Mouse (Mus musculus) ES-E14 (cell line): ENCODE data around the gene Lce1g. TPM values are rescaled to one million over a fixed set of nuclear protein-coding genes. Genes with fewer than 3 reads are reported as not detected.
A peak's percentile ranks its signal among the peaks of the same experiment; 100 is the strongest.

Experiments used
- DNase-seq: peaks from one replicate; pipeline ENCODE4 v3.0.0-alpha.2; 2013; ENCODE audit warnings: low read depth, low spot score
- H3K27ac ChIP-seq: 2 replicates; pipeline ENCODE4 v1.5.1; 2012; ENCODE audit warnings: low read depth, mild to moderate bottlenecking, low read length, moderate library complexity, mixed read lengths; ENCODE audit not compliant: poor library complexity, insufficient read depth, severe bottlenecking
- H3K36me3 ChIP-seq: 2 replicates; pipeline ENCODE4 v1.6.1; 2012; ENCODE audit warnings: mild to moderate bottlenecking, low read length, moderate library complexity, mixed read lengths; ENCODE audit not compliant: control insufficient read depth, poor library complexity, insufficient read depth, severe bottlenecking
- H3K4me1 ChIP-seq, 2 experiments: fragments of 150-350 bp in 1 of 2; sonication (generic) in 1 of 2; 2 replicates each; pipeline ENCODE4 v1.6.1; 2012; ENCODE audit warnings: low read length in 2 of 2, mild to moderate bottlenecking in 1 of 2, mixed read lengths in 1 of 2; ENCODE audit not compliant: control insufficient read depth in 2 of 2, insufficient read depth in 2 of 2, poor library complexity in 1 of 2
- H3K4me3 ChIP-seq, 2 experiments: fragments of 150-350 bp in 1 of 2; sonication (generic) in 1 of 2; 2 replicates each; pipeline ENCODE4 v1.5.1; 2012; ENCODE audit warnings: low read length in 2 of 2, low read depth in 1 of 2, mild to moderate bottlenecking in 1 of 2, mixed read lengths in 1 of 2; ENCODE audit not compliant: insufficient read depth in 1 of 2, poor library complexity in 1 of 2, severe bottlenecking in 1 of 2
- H3K9ac ChIP-seq: 2 replicates; pipeline ENCODE4 v1.6.1; 2012; ENCODE audit warnings: low read depth, mild to moderate bottlenecking, low read length, mixed read lengths; ENCODE audit not compliant: poor library complexity, insufficient read depth, severe bottlenecking
- H3K9me3 ChIP-seq: fragments of 150-350 bp; sonication (generic); 2 replicates; pipeline ENCODE4 v1.6.1; 2012; ENCODE audit warnings: low read depth, mild to moderate bottlenecking, low read length; ENCODE audit not compliant: control insufficient read depth, insufficient read depth
- CHD2 ChIP-seq: IDR thresholded peaks from 2 replicates; pipeline ENCODE4 v1.6.1; 2014; ENCODE audit warnings: mild to moderate bottlenecking, low read depth, low read length, inconsistent platforms
- HCFC1 ChIP-seq: IDR thresholded peaks from 2 replicates; pipeline ENCODE4 v1.6.1; 2012; ENCODE audit warnings: low read length, inconsistent platforms, borderline replicate concordance; ENCODE audit not compliant: insufficient read depth
- MAFK ChIP-seq: IDR thresholded peaks from 2 replicates; pipeline ENCODE4 v1.6.1; 2014; ENCODE audit warnings: mild to moderate bottlenecking, low read depth, low read length, inconsistent platforms; ENCODE audit not compliant: insufficient read depth
- ZC3H11A ChIP-seq: IDR thresholded peaks from 2 replicates; pipeline ENCODE4 v1.6.1; 2012; ENCODE audit warnings: low read depth, mild to moderate bottlenecking, inconsistent platforms, low read length, borderline replicate concordance
- ZNF384 ChIP-seq: IDR thresholded peaks from 2 replicates; pipeline ENCODE4 v1.6.1; 2012; ENCODE audit warnings: low read depth, low read length, inconsistent platforms
- in situ Hi-C, 2 experiments: fragments of 600-800 bp; cut with MboI; formaldehyde crosslinking; loops; one replicate each; pipeline ENCODE4 v1.15.1; 2025; ENCODE audit warnings: low sequenced_read_pairs in 2 of 2, inconsistent platforms in 1 of 2; ENCODE audit not compliant: unreplicated experiment in 2 of 2
- total RNA-seq: library from RNA; depleted of rRNA; stranded (reverse); fragments of 300-350 nt; gene quantifications from 2 replicates; pipeline ENCODE4 v1.2.3, GENCODE M21; 2012

Lce1g gene
- total RNA-seq, 1 experiment, result not detected

- H3K9ac ChIP-seq, result no peak overlapping the region
- no peak overlapping the region for H3K4me3 ChIP-seq
- no peaks in the 10 kb centered on the region for H3K9me3 ChIP-seq
- DNase-seq, result peak; percentile 16
- TF ChIP-seq MAFK (no peak), CHD2 (no peak), ZC3H11A (no peak), ZNF384 (no peak), HCFC1 (no peak)
- H3K4me1 ChIP-seq, result no peaks in the 10 kb centered on the region
- in situ Hi-C loops, result no loop called here
- H3K36me3 ChIP-seq, result no peaks in the 10 kb centered on the region
- H3K27ac ChIP-seq, result no peak overlapping the region
Measured at GRCm38 (mm10) chr3:92753197-92753596, 1.1 kb upstream of the Lce1g start.

GRCm38 (mm10) chr3:92738996-92739395 is 13.1 kb downstream of the Lce1g start, which contains the start of gene Gm38119:
Gm38119 (minus strand) TSS chr3:92739096.
- Histone ChIP-seq H3K36me3 (no peaks in the 10 kb centered on the region), H3K27ac (no peak within 1 kb of the TSS), H3K4me3 (no peak within 1 kb of the TSS), H3K9me3 (no peaks in the 10 kb centered on the region), H3K9ac (no peak within 1 kb of the TSS), H3K4me1 (no peaks in the 10 kb centered on the region)
- in situ Hi-C loops, result no loop called here
- DNase-seq, result no peak
- TF ChIP-seq MAFK, result no peak

GRCm38 (mm10) chr3:92722631-92723030 is 29.5 kb downstream of the Lce1g start:
- Histone ChIP-seq H3K9me3 (no peaks in the 10 kb centered on the region), H3K9ac (no peak overlapping the region), H3K4me3 (no peak overlapping the region), H3K36me3 (no peaks in the 10 kb centered on the region), H3K4me1 (no peaks in the 10 kb centered on the region), H3K27ac (no peak overlapping the region)
- DNase-seq, result peak; percentile 8
- in situ Hi-C loops, result no loop called here
- no peak for TF ChIP-seq CHD2
- no peak for TF ChIP-seq MAFK
- TF ChIP-seq ZC3H11A, result no peak
- no peak for TF ChIP-seq HCFC1
- TF ChIP-seq ZNF384, result no peak

GRCm38 (mm10) chr3:92720250-92720649 is 31.9 kb downstream of the Lce1g start, which contains the start of gene Lce1f:
Lce1f (minus strand) TSS chr3:92720350.
- Histone ChIP-seq H3K9ac (no peak within 1 kb of the TSS), H3K9me3 (no peaks in the 10 kb centered on the region), H3K27ac (no peak within 1 kb of the TSS), H3K36me3 (no peaks in the 10 kb centered on the region), H3K4me1 (no peaks in the 10 kb centered on the region), H3K4me3 (no peak within 1 kb of the TSS)
- in situ Hi-C loops, result no loop called here
- TF ChIP-seq MAFK, result no peak
- TF ChIP-seq CHD2, result no peak
- no peak for TF ChIP-seq ZNF384
- TF ChIP-seq ZC3H11A, result no peak
- TF ChIP-seq HCFC1, result no peak
- DNase-seq, result no peak

- in situ Hi-C loops, result no loop called here
- no peak for TF ChIP-seq CHD2
- TF ChIP-seq MAFK, result no peak
- no peak for TF ChIP-seq ZNF384
- no peak for TF ChIP-seq HCFC1
- Histone ChIP-seq H3K9ac (no peak overlapping the region), H3K36me3 (no peaks in the 10 kb centered on the region), H3K4me3 (no peak overlapping the region), H3K27ac (no peak overlapping the region), H3K9me3 (no peaks in the 10 kb centered on the region), H3K4me1 (no peaks in the 10 kb centered on the region)
- no peak for DNase-seq
Measured at GRCm38 (mm10) chr3:92715122-92715521, 37.0 kb downstream of the Lce1g start.
